Mouse (Mus musculus): ENCODE results near the gene Rimkla.

The Rimkla gene

DNA sequence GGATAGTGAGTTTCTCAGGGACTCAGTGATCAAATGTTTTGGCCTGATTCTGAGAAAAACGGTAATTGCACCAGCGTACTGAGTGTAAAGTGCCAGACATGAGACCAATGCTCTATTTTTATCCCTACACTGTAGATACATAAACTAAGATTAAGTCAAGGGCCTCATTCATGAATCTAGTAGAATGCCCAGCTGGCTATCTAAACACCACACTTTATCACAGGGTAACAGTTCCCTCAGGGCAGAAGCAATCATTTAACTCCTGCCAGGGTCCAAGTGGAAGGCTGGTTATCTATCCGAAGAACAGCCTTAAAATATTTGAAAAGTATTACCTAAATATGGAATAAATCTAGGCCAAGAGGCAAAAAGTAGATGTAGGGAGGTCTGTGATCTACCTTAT is 74.5 kb downstream of the Rimkla start:
- DNase-seq (ENCODE audit: low read depth, low spot score): no peak

DNA sequence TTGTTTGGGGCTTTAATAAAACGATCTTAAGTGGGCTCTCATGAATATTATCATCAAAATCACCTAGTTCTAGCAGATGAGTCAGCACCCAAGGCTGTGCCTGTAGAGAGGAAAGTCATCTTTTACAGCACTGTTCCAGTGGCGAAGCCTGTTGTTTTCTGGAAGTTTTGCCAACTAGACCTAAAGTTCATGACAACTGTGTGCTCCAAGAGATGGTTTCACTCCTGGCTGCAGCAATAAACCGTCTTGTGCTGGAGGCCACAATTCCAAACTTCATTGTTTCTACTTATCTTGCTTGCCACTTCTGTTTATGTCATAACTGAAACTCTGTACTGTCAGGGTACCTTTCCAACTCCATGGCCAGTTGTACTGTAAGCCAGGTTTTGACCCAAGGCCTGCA is 75.2 kb downstream of the Rimkla start:
- DNase-seq (ENCODE audit: low read depth, low spot score): no peak

Measured in CD4-positive, CD25-positive, alpha-beta regulatory T cell, adult 2 months (primary cell).